Mouse (Mus musculus): ENCODE results near the gene Vps37c. TPM values are rescaled to one million over a fixed set of nuclear protein-coding genes. Genes with fewer than 3 reads are reported as not detected.

Vps37c gene
- polyA plus RNA-seq, 1 experiment, result 3.2 TPM

- Histone ChIP-seq H3K36me3 (ENCODE audit: control insufficient read depth) (no peaks in the 10 kb centered on the region), H3K4me3 (replicated peaks) (no peak overlapping the region), H3K9me3 (ENCODE audit: control insufficient read depth, low read length) (no peaks in the 10 kb centered on the region), H3K27me3 (ENCODE audit: control insufficient read depth) (no peaks in the 10 kb centered on the region), H3K4me1 (ENCODE audit: control insufficient read depth) (no peaks in the 10 kb centered on the region)
- TF ChIP-seq TAL1 (IDR thresholded peaks at IDR 0.05; ENCODE audit: low read length), result no peak
Observed at GRCm38 (mm10) chr19:10751607-10752006, 63.1 kb downstream of the Vps37c start.

- no peaks in the 10 kb centered on the region for H3K4me1 ChIP-seq (ENCODE audit: control insufficient read depth)
- H3K27me3 ChIP-seq (ENCODE audit: control insufficient read depth), result no peaks in the 10 kb centered on the region
- no peaks in the 10 kb centered on the region for H3K9me3 ChIP-seq (ENCODE audit: control insufficient read depth, low read length)
- TF ChIP-seq GATA1 (IDR thresholded peaks at IDR 0.05; ENCODE audit: low read length), result no peak
- TF ChIP-seq TAL1 (IDR thresholded peaks at IDR 0.05; ENCODE audit: low read length), result no peak
- no peak overlapping the region for H3K4me3 ChIP-seq (replicated peaks)
- no peaks in the 10 kb centered on the region for H3K36me3 ChIP-seq (ENCODE audit: control insufficient read depth)
Observed at GRCm38 (mm10) chr19:10752106-10752505, 63.6 kb downstream of the Vps37c start.

GRCm38 (mm10) chr19:10752646-10753045 lies 64.1 kb downstream of the Vps37c start:
- Histone ChIP-seq H3K4me1 (ENCODE audit: control insufficient read depth) (no peaks in the 10 kb centered on the region), H3K4me3 (replicated peaks) (no peak overlapping the region), H3K9me3 (ENCODE audit: control insufficient read depth, low read length) (no peaks in the 10 kb centered on the region), H3K27me3 (ENCODE audit: control insufficient read depth) (no peaks in the 10 kb centered on the region), H3K36me3 (ENCODE audit: control insufficient read depth) (no peaks in the 10 kb centered on the region)
- TF ChIP-seq TAL1 (IDR thresholded peaks at IDR 0.05; ENCODE audit: low read length), result no peak

GRCm38 (mm10) chr19:10757125-10757524 lies 68.6 kb downstream of the Vps37c start:
- no peaks in the 10 kb centered on the region for H3K36me3 ChIP-seq (ENCODE audit: control insufficient read depth)
- H3K9me3 ChIP-seq (ENCODE audit: control insufficient read depth, low read length), result no peaks in the 10 kb centered on the region
- no peak overlapping the region for H3K4me3 ChIP-seq (replicated peaks)
- no peaks in the 10 kb centered on the region for H3K27me3 ChIP-seq (ENCODE audit: control insufficient read depth)
- TF ChIP-seq TAL1 (IDR thresholded peaks at IDR 0.05; ENCODE audit: low read length) (no peak), GATA1 (IDR thresholded peaks at IDR 0.05; ENCODE audit: low read length) (no peak)
- no peaks in the 10 kb centered on the region for H3K4me1 ChIP-seq (ENCODE audit: control insufficient read depth)

- TF ChIP-seq TAL1 (IDR thresholded peaks at IDR 0.05; ENCODE audit: low read length), result no peak
- no peak for TF ChIP-seq GATA1 (IDR thresholded peaks at IDR 0.05; ENCODE audit: low read length)
- Histone ChIP-seq H3K9me3 (ENCODE audit: control insufficient read depth, low read length) (no peaks in the 10 kb centered on the region), H3K4me3 (replicated peaks) (no peak overlapping the region), H3K36me3 (ENCODE audit: control insufficient read depth) (no peaks in the 10 kb centered on the region), H3K27me3 (ENCODE audit: control insufficient read depth) (no peaks in the 10 kb centered on the region), H3K4me1 (ENCODE audit: control insufficient read depth) (no peaks in the 10 kb centered on the region)
Observed at GRCm38 (mm10) chr19:10757526-10757925, 69.0 kb downstream of the Vps37c start.

GRCm38 (mm10) chr19:10758708-10759107 lies 70.2 kb downstream of the Vps37c start:
- Histone ChIP-seq H3K9me3 (ENCODE audit: control insufficient read depth, low read length) (no peaks in the 10 kb centered on the region), H3K4me1 (ENCODE audit: control insufficient read depth) (no peaks in the 10 kb centered on the region)
- TF ChIP-seq TAL1 (IDR thresholded peaks at IDR 0.05; ENCODE audit: low read length) (no peak), GATA1 (IDR thresholded peaks at IDR 0.05; ENCODE audit: low read length) (no peak)

GRCm38 (mm10) chr19:10759525-10759924 lies 71.0 kb downstream of the Vps37c start:
- TF ChIP-seq TAL1 (IDR thresholded peaks at IDR 0.05; ENCODE audit: low read length), result no peak
- TF ChIP-seq GATA1 (IDR thresholded peaks at IDR 0.05; ENCODE audit: low read length), result no peak
- Histone ChIP-seq H3K27me3 (ENCODE audit: control insufficient read depth) (no peaks in the 10 kb centered on the region), H3K4me1 (ENCODE audit: control insufficient read depth) (no peaks in the 10 kb centered on the region), H3K9me3 (ENCODE audit: control insufficient read depth, low read length) (no peaks in the 10 kb centered on the region), H3K4me3 (replicated peaks) (no peak overlapping the region), H3K36me3 (ENCODE audit: control insufficient read depth) (no peaks in the 10 kb centered on the region)

More at GRCm38 (mm10) chr19:10758708-10759107, 70.2 kb downstream of the Vps37c start:
- H3K36me3 ChIP-seq (ENCODE audit: control insufficient read depth), result no peaks in the 10 kb centered on the region
- H3K27me3 ChIP-seq (ENCODE audit: control insufficient read depth), result no peaks in the 10 kb centered on the region
- H3K4me3 ChIP-seq (replicated peaks), result no peak overlapping the region

- no peaks in the 10 kb centered on the region for H3K36me3 ChIP-seq (ENCODE audit: control insufficient read depth)
- H3K4me1 ChIP-seq (ENCODE audit: control insufficient read depth), result no peaks in the 10 kb centered on the region
- no peak for TF ChIP-seq GATA1 (IDR thresholded peaks at IDR 0.05; ENCODE audit: low read length)
- TF ChIP-seq TAL1 (IDR thresholded peaks at IDR 0.05; ENCODE audit: low read length), result no peak
- H3K27me3 ChIP-seq (ENCODE audit: control insufficient read depth), result no peaks in the 10 kb centered on the region
- H3K9me3 ChIP-seq (ENCODE audit: control insufficient read depth, low read length), result no peaks in the 10 kb centered on the region
- H3K4me3 ChIP-seq (replicated peaks), result no peak overlapping the region
Observed at GRCm38 (mm10) chr19:10759983-10760831, 71.7 kb downstream of the Vps37c start.

- no peak overlapping the region for H3K4me3 ChIP-seq (replicated peaks)
- H3K4me1 ChIP-seq (ENCODE audit: control insufficient read depth), result no peaks in the 10 kb centered on the region
- H3K36me3 ChIP-seq (ENCODE audit: control insufficient read depth), result no peaks in the 10 kb centered on the region
- no peaks in the 10 kb centered on the region for H3K9me3 ChIP-seq (ENCODE audit: control insufficient read depth, low read length)
- TF ChIP-seq GATA1 (IDR thresholded peaks at IDR 0.05; ENCODE audit: low read length) (no peak), TAL1 (IDR thresholded peaks at IDR 0.05; ENCODE audit: low read length) (no peak)
- no peaks in the 10 kb centered on the region for H3K27me3 ChIP-seq (ENCODE audit: control insufficient read depth)
Observed at GRCm38 (mm10) chr19:10761794-10762415, 73.4 kb downstream of the Vps37c start.

Measured in erythroblast, embryonic 14.5 days (primary cell).